Mouse (Mus musculus) C2C12 (cell line): ENCODE measurements around the gene Sept10. TPM values are rescaled to one million over a fixed set of nuclear protein-coding genes. Genes with fewer than 3 reads are reported as not detected.

Source experiments
- H3K27me3 ChIP-seq: one replicate; pipeline ENCODE4 v1.6.1; 2011; ENCODE audit not compliant: control insufficient read depth, insufficient read depth, insufficient read length
- H3K36me3 ChIP-seq: one replicate; pipeline ENCODE4 v1.6.1; 2011; ENCODE audit not compliant: control insufficient read depth, insufficient read depth
- H3K4me3 ChIP-seq: one replicate; pipeline ENCODE4 v1.5.1; 2011; ENCODE audit warnings: mild to moderate bottlenecking, control low read depth; ENCODE audit not compliant: poor library complexity, insufficient read depth, severe bottlenecking
- H3K79me2 ChIP-seq: one replicate; pipeline ENCODE4 v1.6.1; 2011; ENCODE audit not compliant: control insufficient read depth, insufficient read depth
- H3K79me3 ChIP-seq: one replicate; pipeline ENCODE4 v1.6.1; 2011; ENCODE audit warnings: low read depth, control low read depth
- H3ac ChIP-seq: one replicate; pipeline ENCODE3; 2011; ENCODE audit warnings: low read depth; ENCODE audit not compliant: control insufficient read depth, insufficient read length
- CEBPB ChIP-seq: IDR thresholded peaks from one replicate; pipeline ENCODE4 v1.6.1; 2011; ENCODE audit warnings: low read depth, mild to moderate bottlenecking, control low read depth, moderate library complexity
- CTCF ChIP-seq: IDR thresholded peaks from one replicate; pipeline ENCODE4 v1.5.1; 2011; ENCODE audit not compliant: control insufficient read depth, insufficient read depth, insufficient read length
- FOSL1 ChIP-seq: IDR thresholded peaks from one replicate; pipeline ENCODE4 v1.8.0; 2011; ENCODE audit warnings: mild to moderate bottlenecking, low read length; ENCODE audit not compliant: poor library complexity, insufficient read depth, severe bottlenecking
- MAX ChIP-seq: IDR thresholded peaks from one replicate; pipeline ENCODE4 v1.6.1; 2011; ENCODE audit warnings: mild to moderate bottlenecking, control low read depth
- MYOD1 ChIP-seq: IDR thresholded peaks from one replicate; pipeline ENCODE4 v1.6.1; 2011; ENCODE audit warnings: low read depth; ENCODE audit not compliant: control insufficient read depth, insufficient read length
- MYOG ChIP-seq: IDR thresholded peaks from one replicate; pipeline ENCODE4 v1.6.1; 2011; ENCODE audit not compliant: control insufficient read depth, insufficient read length; ENCODE audit errors: extremely low read depth
- USF1 ChIP-seq: IDR thresholded peaks from one replicate; pipeline ENCODE4 v1.6.1; 2011; ENCODE audit warnings: low read depth, mild to moderate bottlenecking, control low read depth, moderate library complexity
- polyA plus RNA-seq: library from polyadenylated mRNA; unstranded; fragments of >200 nt; fragmentation: generic; extraction: Trizol; gene quantifications from one replicate; pipeline ENCODE4 v1.2.1, GENCODE M21; 2012; ENCODE audit warnings: missing spikeins

Gene Sept10
- polyA plus RNA-seq, 1 experiment: 12.0 TPM

DNA sequence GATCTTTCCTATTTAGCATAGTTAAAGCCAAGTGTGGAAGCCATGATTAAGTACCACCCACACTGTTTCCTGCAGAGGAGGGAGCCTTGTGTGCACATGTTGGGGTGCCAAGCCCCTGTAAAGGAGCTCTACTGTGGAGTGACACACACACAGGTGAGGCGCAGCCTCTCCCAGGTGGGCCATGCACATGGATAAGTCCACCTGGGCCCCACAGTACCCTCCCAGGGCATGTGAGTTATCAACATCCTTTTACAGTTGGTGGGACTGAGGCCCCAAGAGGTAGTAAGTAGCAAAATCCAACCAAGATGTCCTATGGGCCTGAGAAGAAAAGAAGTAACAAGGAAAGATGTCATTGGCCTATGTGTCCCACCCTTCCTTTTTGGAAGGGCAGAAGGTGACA is 102.6 kb downstream of the Sept10 start:
- TF ChIP-seq USF1 (no peak), CTCF (no peak), MYOG (no peak), FOSL1 (no peak), MYOD1 (no peak), MAX (no peak), CEBPB (no peak)
- Histone ChIP-seq H3ac (no peak overlapping the region), H3K36me3 (no peaks in the 10 kb centered on the region)

DNA sequence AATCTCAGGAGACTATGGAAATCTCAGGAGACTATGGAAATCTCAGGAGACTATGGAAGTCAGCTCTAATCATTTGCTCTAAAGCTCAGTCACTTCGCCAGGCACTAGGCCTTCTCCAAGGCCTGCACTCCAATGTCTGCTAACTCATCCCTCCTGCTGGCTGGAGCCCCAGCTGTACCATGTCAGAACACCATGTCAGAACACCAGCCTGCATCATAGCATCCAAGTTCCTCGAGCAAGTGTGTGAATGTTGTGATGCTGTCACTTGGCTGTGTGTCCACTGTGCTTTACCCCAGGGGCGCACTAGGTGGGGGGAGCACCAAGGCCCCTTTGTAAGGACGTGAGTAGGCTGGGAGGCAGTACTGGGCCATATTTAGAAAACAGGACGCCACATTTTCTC is 104.1 kb downstream of the Sept10 start:
- no peak overlapping the region for H3K4me3 ChIP-seq
- H3K79me3 ChIP-seq: no peaks in the 10 kb centered on the region
- H3K79me2 ChIP-seq: no peaks in the 10 kb centered on the region
- no peaks in the 10 kb centered on the region for H3K36me3 ChIP-seq
- H3ac ChIP-seq: no peak overlapping the region
- no peaks in the 10 kb centered on the region for H3K27me3 ChIP-seq
- no peak for TF ChIP-seq MAX
- no peak for TF ChIP-seq MYOG
- no peak for TF ChIP-seq CTCF
- no peak for TF ChIP-seq CEBPB
- no peak for TF ChIP-seq USF1

More for the DNA sequence above, 102.6 kb downstream of the Sept10 start:
- Histone ChIP-seq H3K4me3 (no peak overlapping the region), H3K79me2 (no peaks in the 10 kb centered on the region), H3K27me3 (no peaks in the 10 kb centered on the region), H3K79me3 (no peaks in the 10 kb centered on the region)

DNA sequence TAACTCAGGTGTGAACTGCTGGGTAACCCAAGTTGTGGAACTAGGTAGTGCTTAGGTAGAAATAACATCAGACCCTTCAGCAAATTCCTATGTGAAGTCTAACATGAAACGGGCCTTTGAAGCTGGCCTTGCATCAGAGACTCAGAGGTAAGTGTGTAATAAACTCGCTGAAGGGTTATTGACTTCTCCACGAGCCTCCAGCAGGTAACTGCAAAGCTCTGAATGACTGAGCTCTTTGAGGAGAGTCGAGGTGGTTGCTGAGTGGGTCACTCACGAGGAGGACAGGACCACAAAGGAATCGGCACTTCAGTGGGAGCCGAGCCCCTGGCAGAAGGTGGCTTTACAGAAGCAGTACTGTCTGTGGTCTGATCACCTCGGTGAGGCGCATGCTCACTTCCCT is 105.3 kb downstream of the Sept10 start:
- Histone ChIP-seq H3ac (no peak overlapping the region), H3K36me3 (no peaks in the 10 kb centered on the region), H3K79me3 (no peaks in the 10 kb centered on the region), H3K79me2 (no peaks in the 10 kb centered on the region), H3K27me3 (no peaks in the 10 kb centered on the region), H3K4me3 (no peak overlapping the region)
- TF ChIP-seq MYOG (no peak), USF1 (no peak), FOSL1 (no peak), CEBPB (no peak), MYOD1 (no peak), MAX (no peak), CTCF (no peak)

DNA sequence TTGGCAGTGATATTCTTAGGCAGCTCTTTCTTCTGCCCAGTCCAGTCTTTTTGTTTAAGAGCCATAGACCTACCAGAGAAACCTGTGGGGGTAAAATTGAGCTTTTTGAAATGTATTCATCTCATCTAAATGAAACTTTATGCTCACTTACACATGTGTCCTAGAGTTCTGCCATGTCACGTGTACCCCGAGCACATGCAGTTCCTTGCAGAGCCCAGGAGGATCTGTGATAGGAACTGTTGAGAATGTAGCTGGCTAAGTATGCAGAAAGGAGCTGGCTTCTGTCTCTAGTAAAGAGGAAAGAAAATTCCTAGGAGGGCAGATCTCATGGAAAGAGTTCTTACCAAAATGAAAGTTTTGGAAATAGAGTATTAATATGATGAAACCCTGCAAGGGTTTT is 106.0 kb downstream of the Sept10 start:
- no peaks in the 10 kb centered on the region for H3K79me2 ChIP-seq
- H3K79me3 ChIP-seq: no peaks in the 10 kb centered on the region
- no peak overlapping the region for H3ac ChIP-seq
- TF ChIP-seq MYOG: no peak
- no peaks in the 10 kb centered on the region for H3K27me3 ChIP-seq
- no peaks in the 10 kb centered on the region for H3K36me3 ChIP-seq
- H3K4me3 ChIP-seq: no peak overlapping the region

DNA sequence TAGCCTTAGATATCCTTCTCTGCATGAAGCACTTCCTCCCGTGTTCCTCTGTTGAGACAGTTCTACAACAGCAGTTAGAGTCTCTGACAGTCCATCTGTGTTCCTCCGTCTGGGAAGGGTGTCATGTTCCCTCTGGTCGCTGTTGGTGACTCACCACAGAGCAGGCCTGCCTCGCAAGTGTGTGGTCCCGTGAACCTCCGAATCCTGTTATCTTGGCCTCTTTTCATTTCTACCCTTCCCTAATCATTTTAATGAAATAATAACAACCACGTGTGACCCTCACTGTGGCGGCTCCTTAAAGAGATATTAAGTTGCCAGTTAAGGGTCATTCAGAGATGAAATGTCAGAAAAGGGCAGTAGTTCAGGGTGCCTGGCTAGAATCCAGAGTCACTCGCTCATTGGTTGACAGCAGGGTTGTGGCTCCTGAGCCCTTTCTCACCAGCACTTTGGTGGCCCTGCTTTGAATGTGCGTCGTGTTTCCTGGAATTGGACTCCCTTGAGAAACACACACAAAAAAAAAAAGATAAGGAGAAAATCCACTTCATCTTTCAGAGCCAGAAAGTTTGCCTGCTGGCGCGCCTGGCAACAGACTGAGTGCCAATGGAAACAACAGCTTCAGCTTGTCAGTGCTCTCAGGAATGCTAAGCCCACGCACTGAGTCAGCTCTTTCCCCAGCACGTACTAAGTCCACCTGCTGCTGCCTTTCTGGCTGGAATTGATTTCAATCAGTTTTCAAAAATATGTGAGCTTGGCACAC is 106.9 kb downstream of the Sept10 start:
- H3K4me3 ChIP-seq: no peak overlapping the region
- no peaks in the 10 kb centered on the region for H3K79me3 ChIP-seq
- no peaks in the 10 kb centered on the region for H3K36me3 ChIP-seq
- H3K79me2 ChIP-seq: no peaks in the 10 kb centered on the region
- TF ChIP-seq MAX: peak; percentile 76
- no peak for TF ChIP-seq CTCF
- no peak for TF ChIP-seq MYOG
- peak; percentile 99 for TF ChIP-seq MYOD1
- TF ChIP-seq USF1: no peak
- TF ChIP-seq CEBPB: no peak
- TF ChIP-seq FOSL1: peak; percentile 42
- H3K27me3 ChIP-seq: no peaks in the 10 kb centered on the region
- no peak overlapping the region for H3ac ChIP-seq

DNA sequence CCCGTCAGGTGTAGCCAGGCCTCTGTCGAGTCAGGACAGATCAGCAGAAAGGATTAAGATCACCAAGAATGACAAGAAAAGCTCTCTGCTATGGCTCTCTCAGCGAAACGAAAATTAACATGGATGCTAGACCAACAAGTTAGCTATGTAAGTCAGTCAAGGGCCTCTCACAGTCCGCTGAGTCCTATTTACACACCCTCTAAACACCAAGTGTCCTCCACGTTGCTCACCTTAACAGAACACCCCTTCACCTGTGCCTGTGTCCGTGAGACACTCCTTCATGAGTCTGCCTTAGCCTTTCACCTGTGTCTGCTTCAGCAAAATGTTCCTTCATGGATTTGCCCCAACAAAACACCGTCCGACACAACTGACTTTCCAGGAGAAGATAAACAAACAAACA is 108.3 kb downstream of the Sept10 start:
- TF ChIP-seq MYOD1 (no peak), USF1 (no peak), MAX (no peak), CEBPB (no peak), FOSL1 (no peak), MYOG (no peak)
- no peaks in the 10 kb centered on the region for H3K27me3 ChIP-seq
- no peaks in the 10 kb centered on the region for H3K79me3 ChIP-seq
- no peaks in the 10 kb centered on the region for H3K36me3 ChIP-seq
- no peak overlapping the region for H3ac ChIP-seq
- no peaks in the 10 kb centered on the region for H3K79me2 ChIP-seq
- H3K4me3 ChIP-seq: no peak overlapping the region
